Comparison of ENCODE assay signal across 25 mouse cellular contexts in genomic region chr2:69082499-69083197, GRCm38 (mm10). TPM values are rescaled to one million over a fixed set of nuclear protein-coding genes. Genes with fewer than 3 reads are reported as not detected.
DNase-seq lines count a peak whose midpoint lies in the region; ATAC-seq and TF ChIP-seq lines count a peak whose summit lies in the region.
"Had no signal": no experiment of that assay in that cellular context is flagged by ENCODE, and none has a peak within 500 bp of the region (broad histone marks: within the 10 kb centered on the region; RNA-seq: fewer than 3 reads in every experiment).

No protein-coding gene starts in this region.

- intact Hi-C loops in left cerebral cortex, adult 2 months (cut with DNase I), result no loop called here
- intact Hi-C loops in left cerebral cortex, postnatal 36 days (cut with DNase I), result no loop called here

- H3K27me3 ChIP-seq in embryonic facial prominence, embryonic 14.5 days (replicated peaks; ENCODE audit: control insufficient read depth, insufficient read depth, low read length), result no peaks in the 10 kb centered on the region
- H3K27me3 ChIP-seq in embryonic facial prominence, embryonic 10.5 days (replicated peaks; ENCODE audit: low read depth, poor library complexity, severe bottlenecking), result no peaks in the 10 kb centered on the region
- H3K27me3 ChIP-seq: embryonic facial prominence, embryonic 12.5 days; forebrain, embryonic 15.5 days; hindbrain, embryonic 15.5 days; kidney, embryonic 15.5 days; limb, embryonic 13.5 days; liver, embryonic 13.5 days; neural tube, embryonic 13.5 days had no signal

- no peak for DNase-seq in cerebellum, postnatal 10 days
- DNase-seq in embryonic facial prominence, embryonic 14.5 days (ENCODE audit: low spot score), result peak; percentile 23
- DNase-seq in embryonic facial prominence, embryonic 10.5 days (ENCODE audit: low spot score), result no peak
- DNase-seq in left cerebral cortex, adult 2 months (ENCODE audit: extremely low spot score in 1 of 2, low spot score in 2 of 2), result no peak
- DNase-seq in left cerebral cortex, postnatal 36 days (ENCODE audit: low spot score in 2 of 2), result no peak
- DNase-seq in cerebellum, postnatal 25 days, result peak; percentile 40 to 47
- no peak for DNase-seq in neural tube, embryonic 10.5 days (ENCODE audit: extremely low spot score, low spot score)
- DNase-seq: heart, postnatal 14 days; kidney, postnatal 4 days; liver, embryonic 13.5 days; lung, embryonic 14.5 days; lung, postnatal 36 days; right cerebral cortex, postnatal 25 days; thymus, postnatal 36 days had no signal

- no peak overlapping the region for H3K4me3 ChIP-seq in embryonic facial prominence, embryonic 14.5 days (ENCODE audit: low read depth, low read length)
- H3K4me3 ChIP-seq in embryonic facial prominence, embryonic 10.5 days, result no peak overlapping the region
- H3K4me3 ChIP-seq in left cerebral cortex, adult 2 months, result no peak overlapping the region
- H3K4me3 ChIP-seq: embryonic facial prominence, embryonic 12.5 days; forebrain, embryonic 15.5 days; hindbrain, embryonic 15.5 days; kidney, embryonic 15.5 days; limb, embryonic 13.5 days; liver, embryonic 13.5 days; neural tube, embryonic 13.5 days had no signal

- peaks cover 26% of the 10 kb centered on the region for H3K4me1 ChIP-seq in embryonic facial prominence, embryonic 14.5 days (ENCODE audit: control insufficient read depth, insufficient read depth, low read length)
- H3K4me1 ChIP-seq in embryonic facial prominence, embryonic 10.5 days, result peaks cover 31% of the 10 kb centered on the region
- H3K4me1 ChIP-seq: liver, embryonic 13.5 days had no signal

- 51% methylated on average over 8 of the region's 8 CpGs for WGBS in embryonic facial prominence, embryonic 14.5 days
- 64% methylated on average over 8 of the region's 8 CpGs for WGBS in embryonic facial prominence, embryonic 10.5 days

- no peak overlapping the region for H3K4me2 ChIP-seq in embryonic facial prominence, embryonic 14.5 days (ENCODE audit: low read depth, low read length)
- H3K4me2 ChIP-seq: embryonic facial prominence, embryonic 12.5 days; forebrain, embryonic 15.5 days; heart, embryonic 11.5 days; hindbrain, embryonic 15.5 days; kidney, embryonic 15.5 days; limb, embryonic 13.5 days; liver, embryonic 13.5 days; lung, embryonic 14.5 days; neural tube, embryonic 13.5 days had no signal

- peak; percentile 62 for ATAC-seq in cerebellum, adult (ENCODE audit: insufficient number of reproducible peaks, low FRiP score, low TSS enrichment)
- ATAC-seq in embryonic facial prominence, embryonic 14.5 days (ENCODE audit: low read depth), result no peak
- ATAC-seq: CD4-positive, CD25-positive, alpha-beta regulatory T cell, adult 4 months; forebrain, embryonic 15.5 days; intestine, embryonic 16.5 days had no signal

- no peaks in the 10 kb centered on the region for H3K9me3 ChIP-seq in embryonic facial prominence, embryonic 14.5 days (ENCODE audit: control insufficient read depth, low read length)
- H3K9me3 ChIP-seq in embryonic facial prominence, embryonic 10.5 days, result no peaks in the 10 kb centered on the region
- H3K9me3 ChIP-seq: embryonic facial prominence, embryonic 12.5 days; forebrain, embryonic 15.5 days; hindbrain, embryonic 15.5 days; kidney, embryonic 15.5 days; limb, embryonic 13.5 days; liver, embryonic 13.5 days; neural tube, embryonic 13.5 days had no signal

- H3K36me3 ChIP-seq in embryonic facial prominence, embryonic 14.5 days (ENCODE audit: control insufficient read depth, insufficient read depth, low read length), result no peaks in the 10 kb centered on the region
- no peaks in the 10 kb centered on the region for H3K36me3 ChIP-seq in embryonic facial prominence, embryonic 10.5 days (replicated peaks)
- H3K36me3 ChIP-seq: embryonic facial prominence, embryonic 12.5 days; hindbrain, embryonic 15.5 days; kidney, embryonic 15.5 days; liver, embryonic 13.5 days; neural tube, embryonic 13.5 days had no signal

- no peak overlapping the region for H3K27ac ChIP-seq in embryonic facial prominence, embryonic 14.5 days (replicated peaks; ENCODE audit: low read depth, low read length)
- H3K27ac ChIP-seq in embryonic facial prominence, embryonic 10.5 days (replicated peaks), result no peak overlapping the region
- peak overlapping the region; percentile 47; the same call in 1 of the 2 replicates for H3K27ac ChIP-seq in left cerebral cortex, adult 2 months
- H3K27ac ChIP-seq: embryonic facial prominence, embryonic 12.5 days; forebrain, embryonic 15.5 days; hindbrain, embryonic 15.5 days; kidney, embryonic 15.5 days; limb, embryonic 13.5 days; liver, embryonic 13.5 days; neural tube, embryonic 13.5 days had no signal

- no peak for TF ChIP-seq CTCF in left cerebral cortex, adult 2 months (IDR thresholded peaks at IDR 0.05)

- no peak overlapping the region for H3K9ac ChIP-seq in embryonic facial prominence, embryonic 14.5 days (ENCODE audit: low read depth, low read length)
- H3K9ac ChIP-seq: embryonic facial prominence, embryonic 12.5 days; forebrain, embryonic 15.5 days; hindbrain, embryonic 15.5 days; kidney, embryonic 15.5 days; limb, embryonic 13.5 days; liver, embryonic 13.5 days; lung, embryonic 14.5 days; neural tube, embryonic 13.5 days had no signal

RNA-seq across cellular contexts. Expression of gene Nostrin, which starts 53.0 kb away (rescaled TPM):
- polyA plus RNA-seq in embryonic facial prominence, embryonic 14.5 days (2014; fragmentation: Nextera tagmentation; extraction: Ambion mirVana), result 1.6 and 1.9 TPM in 2 replicates
- 0.42 and 0.45 TPM in 2 replicates for polyA plus RNA-seq in embryonic facial prominence, embryonic 10.5 days (2016; fragmentation: Nextera tagmentation; extraction: Ambion mirVana)
- total RNA-seq in left cerebral cortex, adult 2 months (2021), result 1 to 10 TPM; 3.5 to 6.6 TPM
- total RNA-seq in left cerebral cortex, postnatal 36 days (2021), result 1 to 10 TPM; 5.4 to 5.8 TPM
- total RNA-seq: megakaryocyte-erythroid progenitor cell, adult 5-6 weeks had no signal

Comparison
In these comparisons a context has a peak if more than half of its experiments do, and no peak if none do; other contexts are left out.
1. DNase-seq: peak in embryonic facial prominence, embryonic 14.5 days (single experiment) and cerebellum, postnatal 25 days (2 of 2); none in cerebellum, postnatal 10 days (0 of 2), embryonic facial prominence, embryonic 10.5 days (single experiment), left cerebral cortex, adult 2 months (0 of 2), left cerebral cortex, postnatal 36 days (0 of 2) and neural tube, embryonic 10.5 days (single experiment).